Mouse (Mus musculus) intestine, embryonic 14.5 days (tissue): ENCODE results near the gene Ccdc6. TPM values are rescaled to one million over a fixed set of nuclear protein-coding genes. Genes with fewer than 3 reads are reported as not detected.

ENCODE experiments used
- ATAC-seq: fragments of 200-750 bp; cut with Nextera tagmentation; replicated peaks from 2 replicates; pipeline ENCODE4 v1.8.0; 2017; ENCODE audit warnings: low read depth, moderate number of reproducible peaks, moderate TSS enrichment, moderate library complexity; ENCODE audit not compliant: low FRiP score, low TSS enrichment
- DNase-seq: peaks from one replicate; pipeline ENCODE4 v3.0.0-alpha.2; 2018; ENCODE audit warnings: low spot score
- H3K27ac ChIP-seq: fragments of 300-500 bp; sonication (generic); 2 replicates; pipeline ENCODE4 v1.5.1; 2014; ENCODE audit warnings: low read depth, mild to moderate bottlenecking, control low read depth
- H3K27me3 ChIP-seq: fragments of 300-500 bp; sonication (generic); replicated peaks from 2 replicates; pipeline ENCODE4 v1.6.1; 2014; ENCODE audit warnings: low read length, control low read depth; ENCODE audit not compliant: control insufficient read depth, insufficient read depth
- H3K36me3 ChIP-seq: fragments of 300-500 bp; sonication (generic); 2 replicates; pipeline ENCODE4 v1.6.1; 2014; ENCODE audit warnings: low read length, control low read depth; ENCODE audit not compliant: control insufficient read depth, insufficient read depth
- H3K4me1 ChIP-seq: fragments of 300-500 bp; sonication (generic); replicated peaks from 2 replicates; pipeline ENCODE4 v1.6.1; 2014; ENCODE audit warnings: low read length, control low read depth, mixed read lengths; ENCODE audit not compliant: control insufficient read depth, insufficient read depth
- H3K4me2 ChIP-seq: fragments of 300-500 bp; sonication (generic); 2 replicates; pipeline ENCODE4 v1.6.1; 2014; ENCODE audit warnings: low read length
- H3K4me3 ChIP-seq: fragments of 300-500 bp; sonication (generic); 2 replicates; pipeline ENCODE4 v1.5.1; 2014; ENCODE audit warnings: low read depth, low read length, control low read depth, mixed read lengths
- H3K9ac ChIP-seq: fragments of 300-500 bp; sonication (generic); 2 replicates; pipeline ENCODE4 v1.6.1; 2014; ENCODE audit warnings: mild to moderate bottlenecking, low read length
- H3K9me3 ChIP-seq: fragments of 300-500 bp; sonication (generic); 2 replicates; pipeline ENCODE4 v1.6.1; 2016; ENCODE audit warnings: low read length, control low read depth; ENCODE audit not compliant: control insufficient read depth
- WGBS: fragments of 180-500 bp; shearing (Covaris S2); extraction: QIAGEN DNeasy Blood & Tissue Kit; methylation state at CpG from one replicate; pipeline ENCODE4 v1.1.7; 2014; 5-methylcytosine and 5-hydroxymethylcytosine counted together
- polyA plus RNA-seq: library from polyadenylated mRNA; unstranded; fragments of >200 nt; fragmentation: Nextera tagmentation; extraction: Ambion mirVana; gene quantifications from 2 replicates; pipeline ENCODE4 v1.2.1, GENCODE M21; 2014

Gene Ccdc6
- polyA plus RNA-seq, 1 experiment from 2014 or later = 23.7 TPM

- H3K27me3 ChIP-seq = no peaks in the 10 kb centered on the region
- H3K9me3 ChIP-seq = no peaks in the 10 kb centered on the region
- H3K36me3 ChIP-seq = no peaks in the 10 kb centered on the region
- DNase-seq (no peak), ATAC-seq (no peak)
- H3K9ac ChIP-seq = no peak overlapping the region
- H3K4me2 ChIP-seq = 0 out of 2 replicates have a peak overlapping the region, but pooled peaks have one; percentile 9
- peaks cover 38% of the 10 kb centered on the region for H3K4me1 ChIP-seq
- H3K27ac ChIP-seq = no peak overlapping the region; the same call in 1 of the 2 replicates
- H3K4me3 ChIP-seq = no peak overlapping the region
- WGBS = 20% methylated on average over 9 of the region's 9 CpGs
These were observed 22.5 kb downstream of the Ccdc6 start for GRCm38 (mm10) chr10:70119451-70119850.

DNA sequence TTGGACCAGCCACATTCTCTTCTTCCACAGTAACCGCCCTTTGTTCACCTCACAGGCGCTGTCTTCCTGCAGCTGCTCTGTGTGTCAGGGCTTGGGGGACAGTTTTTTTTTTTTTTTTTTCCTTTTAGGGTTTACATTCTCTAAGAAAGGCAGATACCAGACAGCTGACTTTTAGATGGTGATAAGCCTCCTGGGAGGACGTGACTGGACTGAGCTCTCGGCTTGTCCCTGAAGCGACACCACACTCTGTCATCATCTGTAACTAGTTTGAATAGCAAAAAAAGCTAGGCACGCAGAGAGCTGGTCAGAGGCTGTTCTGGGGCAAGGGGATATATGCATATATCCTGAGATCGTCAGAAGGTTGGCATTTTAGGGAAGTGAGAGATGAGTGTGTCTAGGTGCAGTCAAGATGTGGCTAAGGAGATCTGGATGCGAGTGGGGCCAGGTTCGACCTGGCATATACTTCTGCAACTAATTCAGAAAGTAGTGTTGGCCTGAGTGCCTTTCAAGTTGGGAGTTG, 23.0 kb downstream of the Ccdc6 start:
- H3K4me2 ChIP-seq = no peak overlapping the region
- no peak overlapping the region for H3K9ac ChIP-seq
- no peaks in the 10 kb centered on the region for H3K36me3 ChIP-seq
- H3K27ac ChIP-seq = no peak overlapping the region; the same call in 1 of the 2 replicates
- peaks cover 39% of the 10 kb centered on the region for H3K4me1 ChIP-seq
- no peaks in the 10 kb centered on the region for H3K27me3 ChIP-seq
- H3K9me3 ChIP-seq = no peaks in the 10 kb centered on the region
- DNase-seq (no peak), ATAC-seq (no peak)
- WGBS = 45% methylated on average over 9 of the region's 9 CpGs
- no peak overlapping the region for H3K4me3 ChIP-seq

GRCm38 (mm10) chr10:70120671-70121405, 23.9 kb downstream of the Ccdc6 start:
- 65% methylated on average over 17 of the region's 17 CpGs for WGBS
- Histone ChIP-seq H3K27ac (no peak overlapping the region), H3K9ac (no peak overlapping the region), H3K36me3 (no peaks in the 10 kb centered on the region), H3K4me2 (no peak overlapping the region), H3K4me1 (peaks cover 42% of the 10 kb centered on the region), H3K4me3 (no peak overlapping the region), H3K27me3 (no peaks in the 10 kb centered on the region), H3K9me3 (no peaks in the 10 kb centered on the region)
- DNase-seq = no peak
- peak; percentile 47; the same call in 1 of the 2 replicates for ATAC-seq

- 68% methylated on average over 8 of the region's 8 CpGs for WGBS
- no peaks in the 10 kb centered on the region for H3K36me3 ChIP-seq
- ATAC-seq (peak; percentile 26; the same call in 1 of the 2 replicates), DNase-seq (no peak)
- no peak overlapping the region for H3K4me3 ChIP-seq
- H3K4me1 ChIP-seq = peaks cover 42% of the 10 kb centered on the region
- H3K27me3 ChIP-seq = no peaks in the 10 kb centered on the region
- H3K9me3 ChIP-seq = no peaks in the 10 kb centered on the region
- H3K9ac ChIP-seq = no peak overlapping the region
- H3K27ac ChIP-seq = no peak overlapping the region
- H3K4me2 ChIP-seq = no peak overlapping the region
These were observed 24.4 kb downstream of the Ccdc6 start for GRCm38 (mm10) chr10:70121406-70121695.

DNA sequence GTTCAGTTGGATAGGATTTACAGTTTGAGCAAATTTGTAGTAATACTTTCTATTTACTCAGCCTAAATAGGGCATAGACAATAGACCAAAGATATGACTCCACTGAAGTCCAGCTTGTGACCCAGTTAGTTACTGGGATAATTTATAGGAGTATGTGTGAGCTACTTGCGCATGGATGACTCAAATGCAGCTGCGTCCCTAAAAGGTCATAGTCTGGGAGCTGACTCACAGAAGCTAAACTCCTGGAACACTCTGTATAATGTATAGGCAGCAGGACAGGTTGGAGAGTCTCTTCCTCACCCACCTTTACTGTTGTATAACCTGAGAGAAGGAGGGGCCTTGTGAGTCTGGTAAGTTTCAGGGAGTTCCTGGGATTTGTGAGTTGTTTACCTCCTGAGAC, 26.5 kb downstream of the Ccdc6 start:
- WGBS = 95% methylated on average over 2 of the region's 2 CpGs
- DNase-seq (no peak), ATAC-seq (no peak)
- Histone ChIP-seq H3K9ac (no peak overlapping the region), H3K4me3 (no peak overlapping the region), H3K9me3 (no peaks in the 10 kb centered on the region), H3K36me3 (no peaks in the 10 kb centered on the region), H3K27me3 (no peaks in the 10 kb centered on the region), H3K4me1 (peaks cover 42% of the 10 kb centered on the region), H3K27ac (no peak overlapping the region), H3K4me2 (no peak overlapping the region)

GRCm38 (mm10) chr10:70125491-70125890, 28.6 kb downstream of the Ccdc6 start:
- H3K9me3 ChIP-seq = no peaks in the 10 kb centered on the region
- H3K36me3 ChIP-seq = no peaks in the 10 kb centered on the region
- no peak overlapping the region for H3K4me3 ChIP-seq
- H3K27me3 ChIP-seq = no peaks in the 10 kb centered on the region
- H3K9ac ChIP-seq = no peak overlapping the region
- WGBS = 59% methylated on average over 7 of the region's 7 CpGs
- DNase-seq = no peak
- H3K4me2 ChIP-seq = no peak overlapping the region
- ATAC-seq = no peak; the same call in 1 of the 2 replicates
- no peak overlapping the region for H3K27ac ChIP-seq
- peaks cover 23% of the 10 kb centered on the region for H3K4me1 ChIP-seq

- ATAC-seq (no peak), DNase-seq (no peak)
- Histone ChIP-seq H3K4me2 (no peak overlapping the region), H3K36me3 (no peaks in the 10 kb centered on the region), H3K4me3 (no peak overlapping the region), H3K9me3 (no peaks in the 10 kb centered on the region), H3K9ac (no peak overlapping the region), H3K27me3 (no peaks in the 10 kb centered on the region), H3K27ac (no peak overlapping the region), H3K4me1 (peaks cover 21% of the 10 kb centered on the region)
- WGBS = 70% methylated on average over 8 of the region's 8 CpGs
These were observed 30.4 kb downstream of the Ccdc6 start for GRCm38 (mm10) chr10:70127273-70127672.

DNA sequence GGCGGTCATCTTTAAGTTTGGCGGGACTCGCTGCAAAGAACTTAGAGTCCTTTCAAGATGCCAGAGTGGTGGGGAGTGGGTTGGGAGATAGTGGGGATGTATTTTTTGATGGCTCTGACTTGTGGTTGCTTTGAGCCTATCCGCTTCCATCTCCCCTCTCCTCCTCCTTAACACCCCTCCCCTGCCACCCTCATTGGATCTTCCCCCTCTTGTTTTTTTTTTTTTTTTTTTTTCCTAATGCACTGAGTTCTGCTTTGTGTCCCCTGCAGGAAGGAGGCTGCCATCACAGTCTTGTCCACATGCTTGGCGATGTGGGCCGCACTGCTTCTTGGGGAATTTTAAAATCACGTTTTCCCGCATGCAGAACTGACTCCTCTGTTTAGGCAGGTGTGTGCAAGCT, 31.5 kb downstream of the Ccdc6 start:
- Histone ChIP-seq H3K4me3 (no peak overlapping the region), H3K4me1 (peaks cover 30% of the 10 kb centered on the region), H3K27me3 (no peaks in the 10 kb centered on the region), H3K4me2 (no peak overlapping the region), H3K27ac (no peak overlapping the region), H3K36me3 (no peaks in the 10 kb centered on the region), H3K9me3 (no peaks in the 10 kb centered on the region), H3K9ac (no peak overlapping the region)
- ATAC-seq (no peak), DNase-seq (no peak)
- 88% methylated on average over 8 of the region's 8 CpGs for WGBS

- H3K4me1 ChIP-seq = peaks cover 27% of the 10 kb centered on the region
- 42% methylated on average over 5 of the region's 5 CpGs for WGBS
- H3K4me3 ChIP-seq = no peak overlapping the region
- no peaks in the 10 kb centered on the region for H3K27me3 ChIP-seq
- no peak overlapping the region for H3K9ac ChIP-seq
- peak overlapping the region; percentile 12 for H3K27ac ChIP-seq
- H3K36me3 ChIP-seq = no peaks in the 10 kb centered on the region
- no peak overlapping the region for H3K4me2 ChIP-seq
- DNase-seq (no peak), ATAC-seq (peak; percentile 70)
- no peaks in the 10 kb centered on the region for H3K9me3 ChIP-seq
These were observed 35.2 kb downstream of the Ccdc6 start for GRCm38 (mm10) chr10:70132087-70132560.
